Mouse (Mus musculus): Measurements from ENCODE around the gene Rbbp4.

Gene Rbbp4

DNA sequence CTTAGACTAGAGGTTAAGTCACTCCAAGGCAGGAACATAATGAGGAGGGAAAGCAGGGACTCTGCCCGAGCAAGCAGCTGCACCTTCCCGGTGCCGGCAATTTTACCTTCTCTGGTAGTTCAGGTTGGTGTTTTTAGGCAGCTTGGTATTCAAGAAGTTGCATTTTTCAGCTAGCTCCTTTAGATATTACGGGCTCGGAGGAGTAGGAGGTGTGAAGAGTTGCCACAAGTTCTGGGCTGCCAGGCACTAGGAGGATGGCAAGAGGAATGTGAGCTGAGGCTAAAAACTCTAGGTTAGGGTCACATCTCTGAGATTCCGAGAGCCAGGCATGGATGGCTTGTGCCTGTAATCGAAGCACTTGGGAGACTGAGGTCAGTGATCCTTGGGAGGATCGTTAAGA is 45.5 kb downstream of the Rbbp4 start:
- DNase-seq, result no peak

GRCm38 (mm10) chr4:129288067-129288466 is 47.1 kb downstream of the Rbbp4 start:
- DNase-seq, result no peak

GRCm38 (mm10) chr4:129287472-129287981 is 47.6 kb downstream of the Rbbp4 start, which contains the start of gene Sync:
TSS of gene Sync (plus strand) at chr4:129287617.
- no peak for DNase-seq

GRCm38 (mm10) chr4:129286683-129287471 is 48.3 kb downstream of the Rbbp4 start:
- no peak for DNase-seq

DNA sequence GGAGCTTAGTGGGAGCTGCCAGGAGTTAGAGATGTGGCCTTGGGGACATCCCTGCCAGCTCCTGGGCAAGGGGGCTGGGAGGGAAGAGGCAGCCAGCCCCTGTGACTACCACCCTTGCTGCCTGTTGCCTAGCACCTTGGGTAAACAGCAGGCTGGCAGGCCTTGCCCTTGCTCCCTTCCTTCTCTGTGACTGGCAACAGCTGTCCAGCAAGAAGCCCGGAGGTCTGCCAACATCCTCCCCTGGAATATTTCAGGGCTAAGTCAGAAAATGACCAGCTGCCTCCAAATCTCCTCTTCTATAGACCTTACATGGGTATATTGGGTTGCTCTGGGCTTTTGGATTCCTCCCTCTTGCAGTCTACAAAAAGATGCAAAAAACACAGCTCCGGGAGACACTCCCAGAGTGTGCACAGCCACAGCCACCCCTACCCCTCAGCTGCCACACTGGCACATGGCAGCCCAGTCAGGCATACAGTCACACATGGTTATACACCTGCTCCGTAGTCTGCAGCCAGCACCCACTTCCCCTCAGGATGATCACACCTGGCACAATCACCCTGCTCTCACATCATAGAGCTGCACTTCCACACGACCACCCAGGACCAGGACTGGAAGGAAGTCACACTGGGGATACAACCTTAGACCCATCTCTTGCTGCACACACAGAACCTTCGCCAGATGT is 49.0 kb downstream of the Rbbp4 start:
- DNase-seq, result no peak

GRCm38 (mm10) chr4:129284685-129285084 is 50.5 kb downstream of the Rbbp4 start:
- DNase-seq, result no peak

DNA sequence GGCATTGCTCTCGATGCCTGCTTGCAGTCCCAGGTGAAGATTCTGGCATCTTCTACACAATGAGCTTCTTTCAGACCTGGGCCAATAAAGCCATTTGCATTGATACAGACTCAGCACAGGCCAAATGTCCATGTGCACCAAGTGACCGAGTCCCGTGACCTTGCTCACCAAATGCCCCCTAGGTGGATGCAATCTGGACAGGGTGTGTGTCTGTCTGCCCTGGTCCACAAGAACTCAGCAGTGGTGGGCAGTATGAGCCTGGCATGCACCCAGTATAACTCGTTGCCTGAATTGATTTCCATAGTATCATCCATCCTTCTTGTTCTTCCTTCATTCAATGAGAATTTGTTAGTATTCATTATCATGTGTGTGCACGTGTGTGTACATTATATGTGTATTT is 51.9 kb downstream of the Rbbp4 start:
- DNase-seq, result no peak

- no peak for DNase-seq
These were observed 52.4 kb downstream of the Rbbp4 start for GRCm38 (mm10) chr4:129282786-129283185.

DNA sequence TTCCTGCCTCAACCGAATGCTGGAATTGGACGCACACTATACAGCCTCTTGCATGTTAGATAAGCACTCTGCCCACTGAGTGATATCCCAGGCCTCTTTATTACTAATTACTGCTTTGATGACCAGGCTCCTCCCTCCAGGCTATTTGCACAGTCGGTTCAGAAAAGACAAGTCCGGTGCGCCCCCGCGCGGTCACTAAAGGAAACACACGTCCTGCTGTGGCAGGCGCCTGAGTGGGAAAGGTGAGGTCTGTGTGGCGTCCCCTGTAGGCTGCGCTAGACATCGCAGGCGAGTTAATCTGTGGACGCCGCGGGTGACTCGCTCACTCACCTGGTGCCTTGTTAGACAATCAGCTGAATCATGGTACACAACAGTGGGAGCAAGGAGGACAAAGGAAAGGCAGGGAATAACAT is 58.7 kb downstream of the Rbbp4 start:
- DNase-seq, result peak; percentile 96

GRCm38 (mm10) chr4:129272756-129273046 is 62.5 kb downstream of the Rbbp4 start:
- peak; percentile 64 for DNase-seq

GRCm38 (mm10) chr4:129271991-129272755 is 63.0 kb downstream of the Rbbp4 start:
- DNase-seq, result no peak

- DNase-seq, result no peak
These were observed 66.5 kb downstream of the Rbbp4 start for GRCm38 (mm10) chr4:129268698-129269097.

DNA sequence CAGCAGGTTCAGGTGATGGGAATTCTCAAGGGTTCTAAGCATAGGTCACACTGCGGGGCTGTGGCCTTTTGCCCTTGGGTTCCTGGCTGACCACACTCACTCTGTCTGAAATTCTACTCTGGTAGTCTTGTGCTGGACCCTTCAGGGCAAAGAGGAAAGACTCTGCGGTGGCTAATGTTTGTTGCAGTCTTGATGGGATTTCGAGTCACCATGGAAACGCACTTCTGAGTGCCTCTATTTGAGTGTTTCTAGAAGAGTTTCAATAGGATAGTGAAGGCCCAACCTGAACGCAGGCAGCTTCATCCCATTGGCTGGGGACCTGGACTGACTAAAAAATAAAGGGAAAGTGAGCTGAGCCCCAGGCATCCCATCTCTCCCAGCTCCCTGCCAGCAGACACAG is 68.3 kb downstream of the Rbbp4 start:
- DNase-seq, result no peak

DNA sequence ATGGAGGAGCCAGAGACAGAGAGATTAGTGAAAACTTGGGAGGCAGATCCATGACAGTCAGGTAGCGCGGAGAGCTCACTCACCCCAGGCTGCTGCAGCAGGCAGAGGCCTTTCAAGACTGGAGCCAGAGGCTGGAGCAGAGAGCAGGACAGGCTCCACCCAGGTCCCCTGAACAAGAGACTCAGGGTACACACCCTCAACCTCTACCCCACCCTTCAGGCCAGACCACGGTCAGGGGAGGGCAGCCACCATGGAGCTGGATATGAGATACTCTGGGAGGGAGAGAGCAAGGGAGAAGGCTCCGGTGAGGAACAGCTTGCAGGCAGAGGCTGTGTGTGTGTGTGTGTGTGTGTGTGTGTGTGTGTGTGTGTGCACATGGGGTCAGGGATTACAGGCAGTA is 69.0 kb downstream of the Rbbp4 start:
- DNase-seq, result no peak

GRCm38 (mm10) chr4:129263225-129264021 is 71.7 kb downstream of the Rbbp4 start:
- DNase-seq, result no peak

DNA sequence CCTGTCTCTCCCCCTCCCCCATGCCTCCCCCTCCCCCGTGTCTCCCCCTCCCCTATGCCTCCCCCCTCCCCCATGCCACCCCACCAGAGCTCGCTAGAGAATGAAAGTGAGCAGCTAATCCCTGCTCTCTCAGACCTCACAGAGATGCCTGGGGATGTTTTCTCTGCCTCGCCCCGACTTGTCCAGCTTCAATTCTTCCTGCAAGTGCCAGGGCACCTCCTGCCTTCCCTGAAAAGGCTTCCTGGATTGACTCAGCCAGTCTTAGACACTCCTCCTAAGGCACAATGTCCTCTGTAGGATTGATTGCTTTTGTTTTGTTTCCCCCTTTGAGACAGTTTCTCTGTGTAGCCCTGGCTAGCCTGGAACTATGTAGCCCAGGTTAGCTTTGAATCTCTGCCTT is 74.0 kb downstream of the Rbbp4 start, which contains the start of gene C77080:
C77080 (minus strand) TSS at position 209 of the 400 bp plus-strand sequence.
- DNase-seq, result no peak

GRCm38 (mm10) chr4:129260678-129261077 is 74.5 kb downstream of the Rbbp4 start:
- no peak for DNase-seq

GRCm38 (mm10) chr4:129259101-129259500 is 76.1 kb downstream of the Rbbp4 start:
- DNase-seq, result no peak

Data from right cerebral cortex, postnatal 14 days (tissue).